Mouse (Mus musculus) layer of hippocampus, postnatal 36 days (tissue): Measurements from ENCODE around the gene Xylt1. TPM values are rescaled to one million over a fixed set of nuclear protein-coding genes. Genes with fewer than 3 reads are reported as not detected.

ENCODE experiments used
- DNase-seq, 2 experiments: peaks; one replicate each; pipeline ENCODE4 v3.0.0; 2022
- total RNA-seq, 2 experiments: library from RNA; stranded (reverse); gene quantifications; 2 replicates each; pipeline ENCODE4 v1.2.3; 2021

Xylt1 gene
- total RNA-seq, 2 experiments from 2014 or later: 48.9 to 49.5 TPM

- DNase-seq: peak; percentile 62 to 77
Observed at GRCm38 (mm10) chr7:117435730-117436441, 55.1 kb downstream of the Xylt1 start.

- DNase-seq: peak; percentile 28 to 51
Observed at GRCm38 (mm10) chr7:117436892-117437291, 56.1 kb downstream of the Xylt1 start.

- DNase-seq: peak; percentile 39 to 44
Observed at GRCm38 (mm10) chr7:117440994-117441393, 60.2 kb downstream of the Xylt1 start.

- no peak for DNase-seq
Observed at GRCm38 (mm10) chr7:117442639-117443038, 61.9 kb downstream of the Xylt1 start.

GRCm38 (mm10) chr7:117443215-117443614 lies 62.4 kb downstream of the Xylt1 start:
- DNase-seq: no peak

- no peak for DNase-seq
Observed at GRCm38 (mm10) chr7:117445471-117445870, 64.7 kb downstream of the Xylt1 start.

- DNase-seq: no peak
Observed at GRCm38 (mm10) chr7:117449605-117450004, 68.8 kb downstream of the Xylt1 start.

- DNase-seq: no peak
Observed at GRCm38 (mm10) chr7:117451212-117451611, 70.4 kb downstream of the Xylt1 start.

- no peak for DNase-seq
Observed at GRCm38 (mm10) chr7:117452269-117452668, 71.5 kb downstream of the Xylt1 start.

GRCm38 (mm10) chr7:117454789-117455548 lies 74.2 kb downstream of the Xylt1 start:
- no peak for DNase-seq

- peak; percentile 48 to 62 for DNase-seq
Observed at GRCm38 (mm10) chr7:117462196-117462935, 81.6 kb downstream of the Xylt1 start.

GRCm38 (mm10) chr7:117464956-117465355 lies 84.2 kb downstream of the Xylt1 start:
- no peak for DNase-seq

GRCm38 (mm10) chr7:117466006-117466780 lies 85.4 kb downstream of the Xylt1 start:
- DNase-seq: no peak

GRCm38 (mm10) chr7:117470243-117470802 lies 89.5 kb downstream of the Xylt1 start:
- DNase-seq: no peak

GRCm38 (mm10) chr7:117472055-117472780 lies 91.4 kb downstream of the Xylt1 start:
- peak in 1 of 2 experiments; percentile 15 for DNase-seq

- peak in 1 of 2 experiments; percentile 50 for DNase-seq
Observed at GRCm38 (mm10) chr7:117472781-117473743, 92.3 kb downstream of the Xylt1 start.

- no peak for DNase-seq
Observed at GRCm38 (mm10) chr7:117474302-117474701, 93.5 kb downstream of the Xylt1 start.

- DNase-seq: no peak
Observed at GRCm38 (mm10) chr7:117475106-117475505, 94.3 kb downstream of the Xylt1 start.

- no peak for DNase-seq
Observed at GRCm38 (mm10) chr7:117478937-117479336, 98.2 kb downstream of the Xylt1 start.

- DNase-seq: no peak
Observed at GRCm38 (mm10) chr7:117480831-117481230, 100.1 kb downstream of the Xylt1 start.
